ENCODE assay signal across 28 mouse cellular contexts in genomic region chr2:71600213-71600612, GRCm38 (mm10). TPM values are rescaled to one million over a fixed set of nuclear protein-coding genes. Genes with fewer than 3 reads are reported as not detected.
A peak's percentile ranks its signal among the peaks of the same experiment; 100 is the strongest.
DNase-seq lines count a peak whose midpoint lies in the region; ATAC-seq lines count a peak whose summit lies in the region.
"Had no signal": no experiment of that assay in that cellular context is flagged by ENCODE, and none has a peak within 500 bp of the region (broad histone marks: within the 10 kb centered on the region; RNA-seq: fewer than 3 reads in every experiment).

No protein-coding gene starts in this region.

- DNase-seq in heart, adult 11 months, result peak; percentile 86
- DNase-seq in heart, postnatal 4 days, result no peak
- no peak for DNase-seq in heart, adult 18-20 months
- no peak for DNase-seq in kidney, adult 9 months
- DNase-seq in gastrocnemius, postnatal 36 days, result no peak
- DNase-seq: adrenal gland, postnatal 36 days; cerebellum, adult 18-20 months; cerebellum, postnatal 10 days; forebrain, postnatal 0 days; kidney, adult 18-20 months; lung, postnatal 10 days; midbrain, embryonic 14.5 days; thymus, adult 2 months; thymus, postnatal 36 days had no signal

- intact Hi-C loops in gastrocnemius, postnatal 36 days (cut with DNase I), result no loop called here

- ATAC-seq in heart, embryonic 16.5 days (replicated peaks; ENCODE audit: extremely low read depth, insufficient read depth, low FRiP score), result peak; percentile 74
- ATAC-seq in kidney, embryonic 16.5 days (ENCODE audit: low FRiP score, low TSS enrichment), result 0 out of 2 replicates have a peak, but pooled peaks have one; percentile 23
- ATAC-seq: CD4-positive, CD25-positive, alpha-beta regulatory T cell, adult 4 months; forebrain, postnatal 0 days; inflammation-experienced regulatory T-cells, adult 6 months had no signal

- no peak overlapping the region for H3K4me3 ChIP-seq in heart, embryonic 16.5 days (ENCODE audit: low read length)
- H3K4me3 ChIP-seq in kidney, embryonic 16.5 days (ENCODE audit: low read length), result no peak overlapping the region
- H3K4me3 ChIP-seq: embryonic facial prominence, embryonic 13.5 days; hindbrain, embryonic 13.5 days; limb, embryonic 13.5 days had no signal

- H3K4me1 ChIP-seq in heart, embryonic 16.5 days (ENCODE audit: control insufficient read depth, insufficient read depth, low read length), result no peaks in the 10 kb centered on the region
- H3K4me1 ChIP-seq in kidney, embryonic 16.5 days (ENCODE audit: insufficient read depth, low read length), result no peaks in the 10 kb centered on the region
- H3K4me1 ChIP-seq: hindbrain, embryonic 13.5 days had no signal

- no peaks in the 10 kb centered on the region for H3K9me3 ChIP-seq in heart, embryonic 16.5 days (replicated peaks; ENCODE audit: control insufficient read depth, low read length)
- no peaks in the 10 kb centered on the region for H3K9me3 ChIP-seq in kidney, embryonic 16.5 days (ENCODE audit: low read length)
- H3K9me3 ChIP-seq: embryonic facial prominence, embryonic 13.5 days; hindbrain, embryonic 13.5 days; limb, embryonic 13.5 days had no signal

- H3K27ac ChIP-seq in heart, embryonic 16.5 days (ENCODE audit: low read length), result no peak overlapping the region
- no peak overlapping the region for H3K27ac ChIP-seq in kidney, embryonic 16.5 days (ENCODE audit: low read length)
- H3K27ac ChIP-seq: embryonic facial prominence, embryonic 13.5 days; hindbrain, embryonic 13.5 days; limb, embryonic 13.5 days had no signal

- no peaks in the 10 kb centered on the region for H3K27me3 ChIP-seq in heart, embryonic 16.5 days (ENCODE audit: control insufficient read depth, insufficient read depth, low read length)
- H3K27me3 ChIP-seq in kidney, embryonic 16.5 days (ENCODE audit: insufficient read depth, low read length), result no peaks in the 10 kb centered on the region
- H3K27me3 ChIP-seq: embryonic facial prominence, embryonic 13.5 days had no signal

- no peak overlapping the region for H3K4me2 ChIP-seq in heart, embryonic 16.5 days (ENCODE audit: low read depth, low read length)
- H3K4me2 ChIP-seq in kidney, embryonic 16.5 days (replicated peaks; ENCODE audit: low read depth, low read length), result no peak overlapping the region
- H3K4me2 ChIP-seq: embryonic facial prominence, embryonic 13.5 days; hindbrain, embryonic 13.5 days; limb, embryonic 13.5 days; liver, embryonic 11.5 days had no signal

- WGBS in heart, embryonic 16.5 days, result 31% methylated on average over 7 of the region's 7 CpGs
- 69% methylated on average over 7 of the region's 7 CpGs for WGBS in kidney, embryonic 16.5 days

- no peaks in the 10 kb centered on the region for H3K36me3 ChIP-seq in heart, embryonic 16.5 days (ENCODE audit: control insufficient read depth, insufficient read depth)
- H3K36me3 ChIP-seq in kidney, embryonic 16.5 days (ENCODE audit: insufficient read depth, low read length), result no peaks in the 10 kb centered on the region
- H3K36me3 ChIP-seq: embryonic facial prominence, embryonic 13.5 days; hindbrain, embryonic 13.5 days; limb, embryonic 13.5 days had no signal

- no peak overlapping the region for H3K9ac ChIP-seq in heart, embryonic 16.5 days (ENCODE audit: low read length)
- H3K9ac ChIP-seq in kidney, embryonic 16.5 days (replicated peaks; ENCODE audit: low read length), result no peak overlapping the region
- H3K9ac ChIP-seq: embryonic facial prominence, embryonic 13.5 days; forebrain, postnatal 0 days; hindbrain, embryonic 13.5 days; limb, embryonic 13.5 days had no signal

RNA-seq across cellular contexts. Expression of gene Dlx2, which starts 53.7 kb away (rescaled TPM):
- total RNA-seq in heart, postnatal 4 days (2021), result under 1 TPM in 1 of 2 experiments, not detected in 1; 0.11 TPM
- polyA plus RNA-seq in heart, embryonic 16.5 days (2015; fragmentation: Nextera tagmentation; extraction: Ambion mirVana), result 0.11 TPM in 1 of 2 replicates, not detected in the other
- not detected for total RNA-seq in heart, adult 18-20 months (2021)
- not detected in 2 replicates for polyA plus RNA-seq in kidney, embryonic 16.5 days (2015; fragmentation: Nextera tagmentation; extraction: Ambion mirVana)
- total RNA-seq in gastrocnemius, postnatal 36 days (2021), result not detected
- total RNA-seq: common myeloid progenitor, adult 5-6 weeks; gastrocnemius, adult 8-10 months; heart, postnatal 25 days; monocyte, adult 5-6 weeks had no signal
- polyA plus RNA-seq: CD4-positive, CD25-positive, alpha-beta regulatory T cell, adult 4 months; gonadal fat pad, adult 2 months; inflammation-experienced regulatory T-cells, adult 6 months; neural tube, embryonic 14.5 days had no signal
